Mouse (Mus musculus) inflammation-experienced regulatory T-cells (primary cell): ENCODE results near the gene Casp4. TPM values are rescaled to one million over a fixed set of nuclear protein-coding genes. Genes with fewer than 3 reads are reported as not detected.

ENCODE experiments used
- polyA plus RNA-seq, 2 experiments: library from polyadenylated mRNA; unstranded; fragments of 100-300 nt; shearing (Covaris generic); gene quantifications; one replicate each; pipeline ENCODE4 v1.2.1; 2017

Casp4 gene
- polyA plus RNA-seq = 100 to 1,000 TPM in 1 of 2 experiments, 10 to 100 TPM in 1; 57.0 to 123 TPM

DNA sequence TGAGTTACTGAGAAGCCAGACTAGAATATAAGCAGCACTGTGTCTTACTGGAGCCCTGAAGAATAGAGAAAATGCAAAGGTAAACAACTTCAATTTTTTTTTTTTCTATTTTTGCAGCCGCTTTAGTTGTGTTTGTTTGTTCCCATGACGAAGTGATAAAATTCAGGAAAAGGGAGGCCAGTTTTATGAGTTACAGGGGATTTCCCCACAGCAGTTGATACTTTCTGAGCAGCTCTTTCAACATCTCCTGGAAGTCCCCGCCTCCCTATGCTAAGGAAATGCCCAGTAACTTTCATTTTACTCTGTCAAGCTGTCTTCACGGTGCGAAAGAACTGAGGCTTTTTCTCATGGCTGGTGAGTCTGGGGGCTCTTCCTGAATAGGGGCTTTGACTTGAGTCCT, at the start of gene Casp4:
Gene Casp4, plus strand, starts transcription at position 268 of the 400 bp plus-strand sequence.

GRCm38 (mm10) chr9:5298329-5299131, 10.1 kb upstream of the Casp4 start, which contains the start of gene Casp1:
Casp1 (plus strand) TSS chr9:5298517.

GRCm38 (mm10) chr9:5345291-5345898, 36.8 kb downstream of the Casp4 start, which contains the start of gene Casp12:
Casp12 (plus strand) TSS chr9:5345430.

Other genes with a start within 250 kb of the Casp4 start
- gene Casp1, start 10.3 kb upstream of the Casp4 start, polyA plus RNA-seq = 100 to 1,000 TPM in 1 of 2 experiments, 10 to 100 TPM in 1; 74.3 to 128 TPM
- 1 to 10 TPM in 1 of 2 experiments, under 1 TPM in 1; 0.12 to 1.3 TPM for gene Casp12, start 36.6 kb downstream of the Casp4 start, polyA plus RNA-seq